Mouse (Mus musculus) CH12.LX (cell line): ENCODE results near the gene Kif24. TPM values are rescaled to one million over a fixed set of nuclear protein-coding genes. Genes with fewer than 3 reads are reported as not detected.

Experiments used
- DNase-seq: peaks from one replicate; pipeline ENCODE4 v3.0.0-alpha.2; 2013; ENCODE audit errors: extremely low read depth
- H3K27ac ChIP-seq: 2 replicates; pipeline ENCODE4 v1.5.1; 2012; ENCODE audit warnings: low read depth, mild to moderate bottlenecking, control low read depth, moderate library complexity; ENCODE audit not compliant: insufficient read depth
- H3K27me3 ChIP-seq: replicated peaks from 2 replicates; pipeline ENCODE3; 2012; ENCODE audit warnings: inconsistent platforms
- H3K36me3 ChIP-seq, 2 experiments: replicated peaks in 1 of 2; 2 replicates each; pipeline versions ENCODE3 to v1.6.1; 2012; ENCODE audit warnings: inconsistent platforms in 1 of 2, low read length in 1 of 2, mild to moderate bottlenecking in 1 of 2, mixed read lengths in 1 of 2, moderate library complexity in 1 of 2; ENCODE audit not compliant: control insufficient read depth in 1 of 2, insufficient read depth in 1 of 2
- H3K4me1 ChIP-seq, 2 experiments: 2 replicates each; pipeline ENCODE4 v1.6.1; 2012; ENCODE audit warnings: inconsistent platforms in 1 of 2, moderate library complexity in 1 of 2; ENCODE audit not compliant: insufficient read depth in 2 of 2, control insufficient read depth in 1 of 2
- H3K4me2 ChIP-seq: 2 replicates; pipeline ENCODE4 v1.6.1; 2012; ENCODE audit warnings: low read depth, mild to moderate bottlenecking, control low read depth; ENCODE audit not compliant: poor library complexity, insufficient read depth, severe bottlenecking
- H3K4me3 ChIP-seq, 3 experiments: fragments of 150-350 bp in 1 of 3; sonication (generic) in 1 of 3; replicated peaks in 1 of 3; 2 replicates each; pipeline versions ENCODE3 to v1.5.1; 2011 to 2012; ENCODE audit warnings: low read depth in 2 of 3, low read length in 2 of 3, mild to moderate bottlenecking in 2 of 3, moderate library complexity in 2 of 3, control low read depth in 1 of 3, improper control_type of control experiment in 1 of 3, inconsistent platforms in 1 of 3, mixed read lengths in 1 of 3; ENCODE audit not compliant: poor library complexity in 1 of 3
- H3K79me2 ChIP-seq: replicated peaks from 2 replicates; pipeline ENCODE4 v1.6.1; 2012; ENCODE audit warnings: mild to moderate bottlenecking, moderate library complexity; ENCODE audit not compliant: control insufficient read depth, poor library complexity, insufficient read depth, severe bottlenecking; ENCODE audit errors: extremely low read depth
- H3K9ac ChIP-seq: 2 replicates; pipeline ENCODE4 v1.6.1; 2012; ENCODE audit warnings: low read depth, mild to moderate bottlenecking, control low read depth, moderate library complexity; ENCODE audit not compliant: insufficient read depth
- H3K9me3 ChIP-seq: replicated peaks from 2 replicates; pipeline ENCODE3; 2012; ENCODE audit warnings: low read length, inconsistent platforms, mixed read lengths
- BHLHE40 ChIP-seq: IDR thresholded peaks from 2 replicates; pipeline ENCODE4 v1.6.1; 2011; ENCODE audit warnings: mild to moderate bottlenecking, low read depth, low read length, improper control_type of control experiment
- CHD1 ChIP-seq: IDR thresholded peaks from 2 replicates; pipeline ENCODE4 v1.6.1; 2012; ENCODE audit warnings: low read depth, low read length, improper control_type of control experiment, inconsistent platforms
- CHD2 ChIP-seq: IDR thresholded peaks from 2 replicates; pipeline ENCODE4 v1.6.1; 2011; ENCODE audit warnings: low read length, improper control_type of control experiment
- CTCF ChIP-seq, 2 experiments: IDR thresholded peaks in 1 of 2; conservative IDR thresholded peaks in 1 of 2; 2 replicates each; pipeline ENCODE4 v1.5.1; 2011 to 2012; ENCODE audit warnings: low read depth in 2 of 2, low read length in 2 of 2, improper control_type of control experiment in 1 of 2, inconsistent platforms in 1 of 2, mild to moderate bottlenecking in 1 of 2, moderate library complexity in 1 of 2
- E2F4 ChIP-seq: IDR thresholded peaks from 2 replicates; pipeline ENCODE4 v1.6.1; 2011; ENCODE audit warnings: low read depth, low read length, improper control_type of control experiment; ENCODE audit not compliant: insufficient replicate concordance
- ELF1 ChIP-seq: IDR thresholded peaks from 2 replicates; pipeline ENCODE4 v1.6.1; 2014; ENCODE audit warnings: low read depth, mild to moderate bottlenecking, inconsistent platforms, low read length, improper control_type of control experiment
- EP300 ChIP-seq: IDR thresholded peaks from 2 replicates; pipeline ENCODE4 v1.6.1; 2011; ENCODE audit warnings: low read length, improper control_type of control experiment
- ETS1 ChIP-seq: conservative IDR thresholded peaks from 2 replicates; pipeline ENCODE4 v1.6.1; 2012; ENCODE audit warnings: low read depth, mild to moderate bottlenecking, inconsistent platforms, low read length, improper control_type of control experiment, moderate library complexity
- GABPA ChIP-seq: IDR thresholded peaks from 2 replicates; pipeline ENCODE4 v1.6.1; 2012; ENCODE audit warnings: low read depth, low read length, improper control_type of control experiment, inconsistent platforms; ENCODE audit not compliant: insufficient replicate concordance
- HCFC1 ChIP-seq: IDR thresholded peaks from 2 replicates; pipeline ENCODE4 v1.6.1; 2012; ENCODE audit warnings: low read depth, mild to moderate bottlenecking, inconsistent platforms, low read length, improper control_type of control experiment
- IRF4 ChIP-seq: IDR thresholded peaks from 2 replicates; pipeline ENCODE4 v1.6.1; 2014; ENCODE audit warnings: low read depth, mild to moderate bottlenecking, inconsistent platforms, low read length, improper control_type of control experiment
- JUND ChIP-seq: conservative IDR thresholded peaks from 2 replicates; pipeline ENCODE4 v1.6.1; 2011; ENCODE audit warnings: low read depth, low read length, improper control_type of control experiment
- KAT2A ChIP-seq: IDR thresholded peaks from 2 replicates; pipeline ENCODE4 v1.6.1; 2012; ENCODE audit warnings: low read length, improper control_type of control experiment, inconsistent platforms; ENCODE audit not compliant: insufficient replicate concordance
- MAX ChIP-seq: IDR thresholded peaks from 2 replicates; pipeline ENCODE4 v1.6.1; 2011; ENCODE audit warnings: low read length, improper control_type of control experiment
- MEF2A ChIP-seq: IDR thresholded peaks from 2 replicates; pipeline ENCODE4 v1.6.1; 2014; ENCODE audit warnings: low read depth, mild to moderate bottlenecking, inconsistent platforms, low read length, improper control_type of control experiment, borderline replicate concordance
- MXI1 ChIP-seq: IDR thresholded peaks from 2 replicates; pipeline ENCODE4 v1.6.1; 2011; ENCODE audit warnings: mild to moderate bottlenecking, low read depth, low read length, improper control_type of control experiment
- MYC ChIP-seq: IDR thresholded peaks from 2 replicates; pipeline ENCODE4 v1.6.1; 2011; ENCODE audit warnings: low read depth, mild to moderate bottlenecking, improper control_type of control experiment, low read length
- NELFE ChIP-seq: IDR thresholded peaks from 2 replicates; pipeline ENCODE4 v1.6.1; 2011; ENCODE audit warnings: low read depth, low read length, improper control_type of control experiment
- PAX5 ChIP-seq: IDR thresholded peaks from 2 replicates; pipeline ENCODE4 v1.6.1; 2012; ENCODE audit warnings: low read length, inconsistent platforms, mixed read lengths
- POLR2AphosphoS2 ChIP-seq: IDR thresholded peaks from 2 replicates; pipeline ENCODE4 v1.6.1; 2011; ENCODE audit warnings: low read depth, low read length, improper control_type of control experiment
- RCOR1 ChIP-seq: conservative IDR thresholded peaks from 2 replicates; pipeline ENCODE4 v1.6.1; 2012; ENCODE audit warnings: low read depth, mild to moderate bottlenecking, inconsistent platforms, low read length, improper control_type of control experiment
- SIN3A ChIP-seq: IDR thresholded peaks from 2 replicates; pipeline ENCODE4 v1.6.1; 2012; ENCODE audit warnings: low read length, improper control_type of control experiment, inconsistent platforms
- SMC3 ChIP-seq: IDR thresholded peaks from 2 replicates; pipeline ENCODE4 v1.6.1; 2011; ENCODE audit warnings: low read depth, low read length, improper control_type of control experiment
- TBP ChIP-seq: conservative IDR thresholded peaks from 2 replicates; pipeline ENCODE4 v1.6.1; 2011; ENCODE audit warnings: low read depth, low read length, improper control_type of control experiment
- TCF12 ChIP-seq: IDR thresholded peaks from 2 replicates; pipeline ENCODE4 v1.6.1; 2014; ENCODE audit warnings: low read depth, mild to moderate bottlenecking, inconsistent platforms, low read length, improper control_type of control experiment
- USF1 ChIP-seq: IDR thresholded peaks from 2 replicates; pipeline ENCODE4 v1.6.1; 2014; ENCODE audit warnings: low read depth, mild to moderate bottlenecking, inconsistent platforms, low read length, improper control_type of control experiment
- USF2 ChIP-seq: conservative IDR thresholded peaks from 2 replicates; pipeline ENCODE4 v1.6.1; 2011; ENCODE audit warnings: low read depth, low read length, improper control_type of control experiment
- ZC3H11A ChIP-seq: IDR thresholded peaks from 2 replicates; pipeline ENCODE4 v1.6.1; 2012; ENCODE audit warnings: low read depth, mild to moderate bottlenecking, inconsistent platforms, low read length, improper control_type of control experiment
- ZKSCAN1 ChIP-seq: IDR thresholded peaks from 2 replicates; pipeline ENCODE4 v1.6.1; 2012; ENCODE audit warnings: low read depth, inconsistent platforms, low read length, improper control_type of control experiment, borderline replicate concordance
- ZMIZ1 ChIP-seq: IDR thresholded peaks from 2 replicates; pipeline ENCODE4 v1.6.1; 2012; ENCODE audit warnings: low read depth, mild to moderate bottlenecking, inconsistent platforms, low read length, improper control_type of control experiment
- ZNF384 ChIP-seq: IDR thresholded peaks from 2 replicates; pipeline ENCODE4 v1.6.1; 2012; ENCODE audit warnings: low read depth, low read length, improper control_type of control experiment, inconsistent platforms
- dilution Hi-C: fragments of 300-500 bp; cut with MboI; formaldehyde crosslinking; loops from 2 replicates; pipeline ENCODE4 v1.14.3; 2020; ENCODE audit warnings: low sequenced_read_pairs; ENCODE audit not compliant: extremely low pct_unique_long_range_greater_than_20kb, extremely low pct_ligation_motif_present
- in situ Hi-C: fragments of 300-500 bp; cut with MboI; formaldehyde crosslinking; loops from 3 replicates; pipeline ENCODE4 v1.14.3; 2019; ENCODE audit warnings: low sequenced_read_pairs, low pct_ligation_motif_present, low pct_unique_long_range_greater_than_20kb, mixed read lengths
- polyA plus RNA-seq: library from polyadenylated mRNA; unstranded; fragments of >175 nt; gene quantifications from 2 replicates; pipeline ENCODE4 v1.2.1, GENCODE M21; 2012; ENCODE audit warnings: low read depth; ENCODE audit not compliant: insufficient read length
- total RNA-seq, 2 experiments: library from RNA; depleted of rRNA; stranded (reverse); fragments of 300-350 nt in 1 of 2; fragments of >200 nt in 1 of 2; gene quantifications; 2 replicates each; pipeline ENCODE4 v1.2.3; 2012 to 2014

Kif24 gene
- total and polyA plus RNA-seq, 3 experiments, result 6.4 to 8.6 (median 8.4) TPM

DNA sequence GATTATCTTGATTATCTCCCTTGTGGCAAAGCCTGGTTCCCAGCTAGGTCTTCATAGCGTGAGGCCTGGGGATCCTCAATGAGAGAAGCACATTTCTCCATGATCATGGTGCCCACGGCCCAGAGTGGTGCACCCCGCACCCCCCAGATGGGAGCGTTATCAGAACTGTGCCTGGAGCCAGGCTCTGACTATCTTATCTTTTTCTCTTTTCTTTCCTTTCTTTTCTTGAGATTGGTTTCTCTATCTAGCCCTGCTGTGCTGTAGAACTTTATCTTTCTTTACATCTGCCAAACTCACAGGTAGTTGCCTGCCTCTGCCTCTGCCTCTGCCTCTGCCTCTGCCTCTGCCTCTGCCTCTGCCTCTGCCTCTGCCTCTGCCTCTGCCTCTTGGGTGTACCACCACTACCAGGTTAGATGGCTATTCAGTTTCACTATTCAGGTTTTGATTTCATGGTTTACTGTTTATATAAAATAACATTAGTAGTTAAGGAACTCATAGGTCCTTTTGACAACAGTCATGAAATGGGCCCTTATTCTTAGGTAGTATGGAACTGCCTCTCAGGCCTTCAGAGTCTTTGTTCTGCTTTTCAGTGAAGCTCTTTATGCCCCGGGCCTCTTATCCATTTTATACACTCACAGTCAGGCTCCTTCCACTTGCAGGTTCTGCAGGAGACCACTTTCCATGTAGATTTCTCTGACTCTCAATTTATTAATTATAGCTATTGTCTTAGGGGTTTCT lies 83.3 kb downstream of the Kif24 start:
- dilution Hi-C loops, result no loop called here
- no peaks in the 10 kb centered on the region for H3K9me3 ChIP-seq
- TF ChIP-seq TCF12, result no peak
- TF ChIP-seq BHLHE40, result no peak
- TF ChIP-seq MYC, result no peak
- TF ChIP-seq USF1, result no peak
- TF ChIP-seq HCFC1, result no peak
- no peak for TF ChIP-seq ZC3H11A
- no peak for TF ChIP-seq ZKSCAN1
- no peak for TF ChIP-seq JUND
- TF ChIP-seq RCOR1, result no peak
- TF ChIP-seq CHD1, result no peak
- no peak for TF ChIP-seq CHD2
- TF ChIP-seq CTCF (conservative IDR thresholded peaks at IDR 0.05 in 1 of 2, IDR thresholded peaks at IDR 0.05 in 1 of 2; ENCODE audit: low read depth in 2 of 2, low read length in 2 of 2), result no peak
- TF ChIP-seq SMC3, result no peak
- no peak for TF ChIP-seq MEF2A
- TF ChIP-seq, all 38 proteins: peak for 0
- no peak for DNase-seq
- Histone ChIP-seq H3K36me3 (peaks cover 33 to 78% of the 10 kb centered on the region in 2 experiments), H3K4me2 (no peak overlapping the region), H3K27ac (no peak overlapping the region), H3K27me3 (no peaks in the 10 kb centered on the region), H3K4me1 (peaks cover 10 to 26% of the 10 kb centered on the region in 2 experiments; a peak in 3 of 4 replicates), H3K9ac (no peak overlapping the region), H3K79me2 (peaks cover 8% of the 10 kb centered on the region), H3K4me3 (no peak overlapping the region)
- in situ Hi-C loops, result no loop called here

DNA sequence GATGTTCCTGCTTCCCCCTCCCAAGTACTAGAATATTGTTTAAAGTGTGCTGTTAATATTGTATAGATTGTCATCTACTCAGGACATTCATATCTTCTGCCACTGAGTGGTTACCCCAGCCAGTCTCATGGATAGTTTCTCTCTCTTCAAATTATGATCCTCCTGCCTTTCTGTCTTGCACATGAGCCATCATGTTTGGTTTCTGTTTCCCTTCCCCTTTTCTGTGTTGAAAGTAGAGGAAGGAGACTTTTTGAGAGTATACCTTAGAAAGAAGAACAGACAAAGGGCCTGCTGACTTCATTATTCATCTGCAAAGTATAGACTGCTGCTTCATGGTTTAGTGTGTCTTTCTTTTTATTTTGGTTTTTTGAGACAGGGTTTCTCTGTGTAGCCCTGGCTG lies 87.1 kb downstream of the Kif24 start:
- Histone ChIP-seq H3K27me3 (no peaks in the 10 kb centered on the region), H3K9me3 (no peaks in the 10 kb centered on the region)
- dilution Hi-C loops, result no loop called here
- TF ChIP-seq EP300 (peak; percentile 86), ZNF384 (no peak), IRF4 (peak; percentile 90), ETS1 (peak; percentile 73), POLR2AphosphoS2 (no peak), MXI1 (peak; percentile 43; the same call in 1 of the 2 replicates), MAX (peak; percentile 25; the same call in 1 of the 2 replicates), CHD1 (no peak), ELF1 (no peak), BHLHE40 (peak; percentile 92), PAX5 (no peak), GABPA (no peak), HCFC1 (peak; percentile 30; the same call in 1 of the 2 replicates), NELFE (no peak), USF2 (no peak), SMC3 (no peak), KAT2A (no peak), USF1 (no peak), TBP (no peak), MYC (peak; percentile 59; the same call in 1 of the 2 replicates), CHD2 (no peak), E2F4 (no peak), ZMIZ1 (no peak), SIN3A (peak; percentile 52; the same call in 1 of the 2 replicates)
- TF ChIP-seq, all 38 proteins: peak for 9
- Histone ChIP-seq H3K4me1 (peaks cover 10 to 22% of the 10 kb centered on the region in 2 experiments; a peak in 3 of 4 replicates), H3K4me2 (peak overlapping the region; percentile 35), H3K9ac (no peak overlapping the region), H3K27ac (peak overlapping the region; percentile 70), H3K4me3 (no peak overlapping the region), H3K79me2 (peaks cover 8% of the 10 kb centered on the region), H3K36me3 (peaks cover 41 to 79% of the 10 kb centered on the region in 2 experiments)
- in situ Hi-C loops, result loop anchor here (5.0 kb wide), 1 partner anchor 75 kb away; no protein-coding TSS in a partner anchor
- peak; percentile 80 for DNase-seq
